Mouse (Mus musculus): Measurements from ENCODE around the gene Bard1. TPM values are rescaled to one million over a fixed set of nuclear protein-coding genes. Genes with fewer than 3 reads are reported as not detected.

The Bard1 gene
- polyA plus RNA-seq, 1 experiment from 2014 or later = 2.7 TPM

DNA sequence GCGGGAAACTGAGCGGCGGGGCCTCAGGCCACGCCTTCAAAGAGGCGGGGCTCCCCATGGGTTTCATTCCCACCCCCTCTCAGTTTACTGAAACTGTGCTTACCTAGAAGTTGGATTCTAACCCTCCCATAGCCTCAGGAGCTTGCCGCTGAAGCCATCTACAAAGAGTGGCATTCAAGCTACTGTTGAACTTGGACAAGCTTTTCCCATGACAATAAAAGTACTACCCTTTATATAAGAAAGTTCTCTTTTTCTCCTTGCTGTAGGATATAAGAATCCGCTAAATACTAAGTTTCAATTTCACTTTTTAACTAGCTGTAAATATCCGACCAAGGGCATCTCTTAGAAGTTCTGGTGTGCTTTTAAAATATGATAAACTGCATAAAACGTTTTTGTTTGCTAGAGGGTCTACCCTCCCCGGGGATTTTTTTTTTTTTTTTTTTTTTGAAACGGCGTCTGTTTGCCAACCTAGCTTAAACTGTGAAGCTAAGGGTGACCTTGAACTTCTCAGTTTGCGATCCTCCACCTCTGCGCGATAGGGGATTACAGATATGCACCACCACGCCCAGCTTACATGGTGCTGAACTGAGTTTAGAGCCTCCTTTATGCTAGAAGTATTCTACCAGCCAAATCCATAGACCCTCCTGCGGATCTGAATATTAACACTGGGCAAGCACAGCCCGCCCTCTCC, 373 bp upstream of the Bard1 start:
- Histone ChIP-seq H3K36me3 (ENCODE audit: control insufficient read depth, insufficient read depth, low read length) (no peaks in the 10 kb centered on the region), H3K4me2 (replicated peaks; ENCODE audit: low read depth, low read length) (peak overlapping the region; percentile 72), H3K4me3 (ENCODE audit: low read depth, low read length) (peak overlapping the region; percentile 82), H3K27me3 (ENCODE audit: control insufficient read depth, insufficient read depth, low read length) (no peaks in the 10 kb centered on the region), H3K4me1 (replicated peaks; ENCODE audit: control insufficient read depth, insufficient read depth, low read length) (no peaks in the 10 kb centered on the region), H3K9ac (ENCODE audit: low read depth, low read length) (no peak overlapping the region), H3K27ac (ENCODE audit: low read depth, low read length) (no peak overlapping the region), H3K9me3 (ENCODE audit: control insufficient read depth, low read length) (no peaks in the 10 kb centered on the region)
- 37% methylated on average over 18 of the region's 18 CpGs for WGBS
- ATAC-seq (ENCODE audit: low FRiP score) (no peak), DNase-seq (ENCODE audit: low spot score) (peak; percentile 10)

DNA sequence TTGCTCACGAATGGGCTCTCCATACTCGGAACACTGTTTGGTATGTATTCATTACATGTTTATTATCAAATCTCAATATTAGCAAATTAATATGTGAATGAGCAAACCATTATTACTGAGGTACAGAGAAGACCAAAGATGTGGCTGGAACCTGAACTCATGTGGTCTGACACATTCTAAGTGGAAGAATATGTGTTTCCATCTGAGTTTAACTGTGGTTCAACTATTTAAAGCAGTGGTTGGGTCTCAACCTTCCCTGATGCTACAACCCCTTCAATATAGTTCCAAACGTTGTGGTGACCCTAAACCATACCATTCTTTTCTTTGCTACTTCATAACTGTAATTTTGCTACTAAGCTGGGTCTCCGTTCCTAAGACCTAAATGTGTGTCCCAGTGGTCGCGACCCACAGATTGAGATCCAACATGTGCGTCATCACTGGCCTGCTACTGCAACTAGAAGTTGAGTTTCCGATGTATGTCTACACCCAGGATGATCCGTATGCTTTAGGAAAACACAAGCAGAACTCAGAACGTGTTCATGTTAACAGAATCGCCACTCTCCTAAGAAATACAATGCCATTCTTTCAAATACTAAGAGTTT, 1.5 kb downstream of the Bard1 start:
- ATAC-seq (ENCODE audit: low FRiP score) (no peak), DNase-seq (ENCODE audit: low spot score) (peak; percentile 13)
- Histone ChIP-seq H3K27ac (ENCODE audit: low read depth, low read length) (no peak overlapping the region), H3K9ac (ENCODE audit: low read depth, low read length) (no peak overlapping the region), H3K4me3 (ENCODE audit: low read depth, low read length) (no peak overlapping the region), H3K9me3 (ENCODE audit: control insufficient read depth, low read length) (no peaks in the 10 kb centered on the region), H3K36me3 (ENCODE audit: control insufficient read depth, insufficient read depth, low read length) (no peaks in the 10 kb centered on the region), H3K4me1 (replicated peaks; ENCODE audit: control insufficient read depth, insufficient read depth, low read length) (no peaks in the 10 kb centered on the region), H3K4me2 (replicated peaks; ENCODE audit: low read depth, low read length) (peak overlapping the region; percentile 14), H3K27me3 (ENCODE audit: control insufficient read depth, insufficient read depth, low read length) (no peaks in the 10 kb centered on the region)
- 48% methylated on average over 11 of the region's 11 CpGs for WGBS

DNA sequence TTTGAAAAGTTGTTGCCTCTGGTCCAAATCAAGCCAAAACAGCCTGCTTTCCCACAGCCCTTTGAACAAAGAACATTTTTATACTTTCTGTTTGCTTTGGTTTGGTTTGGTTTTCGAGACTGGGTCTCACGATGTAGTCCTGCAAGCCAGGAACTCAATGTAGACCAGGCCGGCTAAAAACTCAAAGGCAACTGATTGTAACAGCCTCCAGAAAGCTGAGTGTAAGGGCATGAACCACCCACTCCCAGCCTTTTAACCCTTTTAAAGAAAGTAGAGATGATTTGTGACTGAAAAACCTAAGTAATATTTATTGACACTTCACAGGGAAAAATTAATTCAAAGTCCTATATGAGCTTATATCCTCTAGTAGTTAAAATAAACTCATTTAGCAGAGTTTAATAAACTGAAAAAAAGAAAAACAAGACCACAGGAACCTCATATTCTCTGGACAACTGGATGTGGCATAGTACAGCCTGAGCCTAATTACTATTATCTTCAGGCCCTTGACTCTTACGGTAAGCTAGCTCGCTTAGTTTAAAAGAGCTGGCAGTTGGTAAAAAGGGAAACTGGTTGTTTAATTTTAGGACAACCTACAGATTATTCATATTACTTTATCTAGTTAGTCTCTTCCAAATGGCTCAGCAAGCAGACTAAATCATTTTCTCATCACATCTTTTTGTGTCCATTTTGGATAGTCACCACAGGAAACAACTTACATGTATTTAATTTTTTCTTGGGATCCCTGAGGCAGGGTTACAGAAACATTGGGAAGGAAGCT, 2.2 kb downstream of the Bard1 start:
- no peak overlapping the region; the same call in 1 of the 2 replicates for H3K4me2 ChIP-seq (replicated peaks; ENCODE audit: low read depth, low read length)
- 80% methylated on average over 5 of the region's 5 CpGs for WGBS
- H3K36me3 ChIP-seq (ENCODE audit: control insufficient read depth, insufficient read depth, low read length) = no peaks in the 10 kb centered on the region
- no peaks in the 10 kb centered on the region for H3K27me3 ChIP-seq (ENCODE audit: control insufficient read depth, insufficient read depth, low read length)
- no peaks in the 10 kb centered on the region for H3K4me1 ChIP-seq (replicated peaks; ENCODE audit: control insufficient read depth, insufficient read depth, low read length)
- H3K4me3 ChIP-seq (ENCODE audit: low read depth, low read length) = no peak overlapping the region
- no peak overlapping the region for H3K9ac ChIP-seq (ENCODE audit: low read depth, low read length)
- no peak overlapping the region for H3K27ac ChIP-seq (ENCODE audit: low read depth, low read length)
- ATAC-seq (ENCODE audit: low FRiP score) (no peak), DNase-seq (ENCODE audit: low spot score) (no peak)
- no peaks in the 10 kb centered on the region for H3K9me3 ChIP-seq (ENCODE audit: control insufficient read depth, low read length)

DNA sequence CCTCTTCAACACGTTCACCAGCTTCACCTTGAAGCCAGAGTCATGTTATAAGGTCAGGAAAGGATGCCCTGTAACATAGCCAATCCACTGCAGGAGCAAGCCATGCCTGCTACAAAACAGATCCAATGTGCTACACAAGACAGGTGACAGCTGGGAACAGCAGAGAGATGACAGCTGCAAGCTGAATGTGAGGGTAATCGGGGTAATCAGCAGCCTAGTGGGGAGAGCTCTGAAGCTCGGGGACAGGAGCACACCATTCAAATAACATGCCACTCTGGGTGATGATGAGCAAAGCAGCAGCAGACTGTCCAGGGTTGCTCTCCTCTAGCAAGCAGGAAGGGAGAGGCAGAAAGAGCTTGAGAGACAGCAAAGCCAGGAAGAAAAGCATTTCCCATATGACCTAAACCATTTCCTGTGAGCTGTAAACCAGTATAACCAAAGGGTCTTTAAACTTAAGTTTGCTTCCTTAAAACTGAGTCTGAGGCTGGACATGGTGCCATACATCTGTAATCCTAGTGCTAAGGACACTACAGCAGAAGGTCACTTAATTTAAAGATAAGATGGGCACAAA, 2.9 kb downstream of the Bard1 start:
- no peak overlapping the region for H3K4me2 ChIP-seq (replicated peaks; ENCODE audit: low read depth, low read length)

DNA sequence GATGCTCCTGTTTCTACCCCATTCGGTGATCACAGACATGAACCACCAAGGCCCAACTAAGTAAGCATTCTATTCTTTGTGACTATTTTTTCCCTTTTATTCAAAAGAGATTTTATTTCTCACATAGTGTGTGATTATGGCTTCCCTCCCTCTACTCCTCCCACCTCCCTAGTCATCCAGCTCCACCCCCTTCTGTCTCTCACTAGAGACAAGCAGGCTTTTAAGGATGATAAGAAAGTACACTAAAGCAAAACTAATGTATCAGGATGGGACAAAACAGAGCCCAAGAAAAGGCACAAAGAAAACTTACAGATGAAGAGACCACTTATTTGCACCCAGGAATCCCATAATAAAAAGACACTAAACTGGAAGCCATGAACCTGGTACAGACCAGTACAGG, 6.9 kb downstream of the Bard1 start:
- no peak overlapping the region for H3K9ac ChIP-seq (ENCODE audit: low read depth, low read length)
- ATAC-seq (ENCODE audit: low FRiP score) = no peak
- H3K27ac ChIP-seq (ENCODE audit: low read depth, low read length) = no peak overlapping the region
- H3K27me3 ChIP-seq (ENCODE audit: control insufficient read depth, insufficient read depth, low read length) = no peaks in the 10 kb centered on the region
- no peak for DNase-seq (ENCODE audit: low spot score)
- H3K4me1 ChIP-seq (replicated peaks; ENCODE audit: control insufficient read depth, insufficient read depth, low read length) = no peaks in the 10 kb centered on the region
- H3K36me3 ChIP-seq (ENCODE audit: control insufficient read depth, insufficient read depth, low read length) = no peaks in the 10 kb centered on the region
- WGBS = 93% methylated on average over 1 of the region's 1 CpGs
- no peak overlapping the region for H3K4me3 ChIP-seq (ENCODE audit: low read depth, low read length)
- H3K4me2 ChIP-seq (replicated peaks; ENCODE audit: low read depth, low read length) = no peak overlapping the region
- no peaks in the 10 kb centered on the region for H3K9me3 ChIP-seq (ENCODE audit: control insufficient read depth, low read length)

More for the DNA sequence above, 2.9 kb downstream of the Bard1 start:
- no peaks in the 10 kb centered on the region for H3K27me3 ChIP-seq (ENCODE audit: control insufficient read depth, insufficient read depth, low read length)
- H3K36me3 ChIP-seq (ENCODE audit: control insufficient read depth, insufficient read depth, low read length) = no peaks in the 10 kb centered on the region
- H3K9me3 ChIP-seq (ENCODE audit: control insufficient read depth, low read length) = no peaks in the 10 kb centered on the region
- WGBS = 39% methylated on average over 3 of the region's 3 CpGs
- no peak overlapping the region for H3K9ac ChIP-seq (ENCODE audit: low read depth, low read length)
- ATAC-seq (ENCODE audit: low FRiP score) (no peak), DNase-seq (ENCODE audit: low spot score) (peak; percentile 7)
- no peaks in the 10 kb centered on the region for H3K4me1 ChIP-seq (replicated peaks; ENCODE audit: control insufficient read depth, insufficient read depth, low read length)
- no peak overlapping the region for H3K4me3 ChIP-seq (ENCODE audit: low read depth, low read length)
- H3K27ac ChIP-seq (ENCODE audit: low read depth, low read length) = no peak overlapping the region

DNA sequence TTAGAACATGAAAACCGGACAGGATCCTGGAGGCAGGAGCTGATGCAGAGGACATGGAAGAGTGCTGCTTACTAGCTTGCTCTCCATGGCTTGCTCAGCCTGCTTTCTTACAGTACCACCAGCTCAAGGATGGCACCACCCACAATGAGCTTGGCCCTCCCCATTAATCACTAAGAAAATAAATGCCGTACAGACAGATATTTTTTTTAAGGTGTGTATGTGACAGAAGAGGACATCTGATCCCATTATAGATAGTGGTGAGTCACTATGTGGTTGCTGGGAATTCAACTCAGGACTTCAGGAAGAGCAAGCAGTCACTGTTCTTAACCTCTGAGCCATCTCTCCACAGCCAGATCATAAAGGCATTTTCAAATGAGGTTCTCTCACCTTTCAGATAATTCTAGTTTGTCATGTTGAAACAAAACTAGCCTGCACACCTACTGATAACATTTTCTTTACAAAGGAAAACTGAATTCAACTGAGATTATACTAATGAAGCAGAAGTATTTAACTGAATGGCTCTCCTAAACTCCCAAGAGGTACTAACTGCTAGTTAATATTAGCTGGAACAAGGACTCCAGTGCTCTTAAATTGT, 7.6 kb downstream of the Bard1 start:
- Histone ChIP-seq H3K27ac (ENCODE audit: low read depth, low read length) (no peak overlapping the region), H3K4me3 (ENCODE audit: low read depth, low read length) (no peak overlapping the region), H3K4me1 (replicated peaks; ENCODE audit: control insufficient read depth, insufficient read depth, low read length) (no peaks in the 10 kb centered on the region), H3K9ac (ENCODE audit: low read depth, low read length) (no peak overlapping the region), H3K4me2 (replicated peaks; ENCODE audit: low read depth, low read length) (no peak overlapping the region), H3K27me3 (ENCODE audit: control insufficient read depth, insufficient read depth, low read length) (no peaks in the 10 kb centered on the region), H3K36me3 (ENCODE audit: control insufficient read depth, insufficient read depth, low read length) (no peaks in the 10 kb centered on the region), H3K9me3 (ENCODE audit: control insufficient read depth, low read length) (no peaks in the 10 kb centered on the region)
- WGBS = 87% methylated on average over 2 of the region's 2 CpGs
- ATAC-seq (ENCODE audit: low FRiP score) (no peak), DNase-seq (ENCODE audit: low spot score) (no peak)

DNA sequence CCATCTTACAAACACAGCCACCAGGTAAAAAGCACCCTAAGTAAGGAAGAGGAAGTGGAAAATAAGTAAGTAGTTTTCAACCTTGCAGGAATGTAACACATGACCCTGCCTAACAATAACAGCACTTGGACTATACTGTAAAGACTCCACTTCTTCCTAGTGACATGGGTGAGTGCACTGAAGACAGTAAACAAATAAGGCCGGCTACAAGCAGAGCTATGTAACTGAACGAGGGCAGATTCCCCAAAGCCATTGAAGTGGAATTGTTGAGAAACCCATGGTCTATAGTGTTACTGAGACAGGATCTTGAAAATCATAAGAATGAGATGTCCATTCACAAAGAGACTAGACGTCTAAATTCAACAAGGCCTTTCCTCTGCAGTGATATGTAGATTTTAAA, 27.3 kb downstream of the Bard1 start:
- Histone ChIP-seq H3K4me3 (ENCODE audit: low read depth, low read length) (no peak overlapping the region), H3K36me3 (ENCODE audit: control insufficient read depth, insufficient read depth, low read length) (no peaks in the 10 kb centered on the region), H3K27me3 (ENCODE audit: control insufficient read depth, insufficient read depth, low read length) (no peaks in the 10 kb centered on the region), H3K27ac (ENCODE audit: low read depth, low read length) (no peak overlapping the region), H3K4me1 (replicated peaks; ENCODE audit: control insufficient read depth, insufficient read depth, low read length) (no peaks in the 10 kb centered on the region), H3K9ac (ENCODE audit: low read depth, low read length) (no peak overlapping the region), H3K9me3 (ENCODE audit: control insufficient read depth, low read length) (no peaks in the 10 kb centered on the region), H3K4me2 (replicated peaks; ENCODE audit: low read depth, low read length) (no peak overlapping the region)
- no peak for ATAC-seq (ENCODE audit: low FRiP score)
- WGBS = 85% methylated on average over 3 of the region's 3 CpGs
- no peak for DNase-seq (ENCODE audit: low spot score)

DNA sequence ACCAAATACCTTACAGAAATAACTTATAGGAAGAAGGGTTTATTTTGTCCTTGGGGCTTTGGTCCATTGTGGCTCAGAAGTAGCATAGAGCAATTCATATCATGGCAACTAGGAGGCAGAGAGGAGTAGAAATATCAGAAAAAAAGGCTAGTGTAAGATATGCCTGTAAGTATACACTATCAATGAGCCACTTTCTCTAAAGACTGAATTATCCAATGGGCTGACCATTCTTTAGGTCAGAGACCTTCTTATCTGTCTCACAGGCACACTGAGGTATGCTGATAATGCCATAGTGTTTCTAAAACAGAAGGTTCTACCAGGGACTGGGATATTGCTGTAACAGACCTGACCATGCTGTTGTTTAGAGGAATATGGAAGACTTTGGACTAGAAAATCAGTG, 32.2 kb downstream of the Bard1 start:
- Histone ChIP-seq H3K4me3 (ENCODE audit: low read depth, low read length) (no peak overlapping the region), H3K4me2 (replicated peaks; ENCODE audit: low read depth, low read length) (no peak overlapping the region), H3K9me3 (ENCODE audit: control insufficient read depth, low read length) (no peaks in the 10 kb centered on the region), H3K27ac (ENCODE audit: low read depth, low read length) (no peak overlapping the region), H3K27me3 (ENCODE audit: control insufficient read depth, insufficient read depth, low read length) (no peaks in the 10 kb centered on the region), H3K9ac (ENCODE audit: low read depth, low read length) (no peak overlapping the region), H3K36me3 (ENCODE audit: control insufficient read depth, insufficient read depth, low read length) (no peaks in the 10 kb centered on the region), H3K4me1 (replicated peaks; ENCODE audit: control insufficient read depth, insufficient read depth, low read length) (no peaks in the 10 kb centered on the region)
- ATAC-seq (ENCODE audit: low FRiP score) = no peak
- DNase-seq (ENCODE audit: low spot score) = no peak
